Mouse (Mus musculus) small intestine, adult 2 months (tissue): ENCODE measurements at regions not wholly inside any gene's neighbourhood (a gene's known extent, or its start where the extent isn't known, plus 50 kb on each side); places are given as distances from the start of the nearest gene placed in this dataset.

Experiments
- H3K27ac ChIP-seq: fragments of 200-500 bp; 2 replicates; pipeline ENCODE4 v1.5.1; 2012; ENCODE audit warnings: low read depth, low read length, control low read depth, inconsistent platforms; ENCODE audit not compliant: insufficient read depth
- H3K27me3 ChIP-seq: fragments of 200-500 bp; 2 replicates; pipeline ENCODE4 v1.6.1; 2012; ENCODE audit warnings: mild to moderate bottlenecking, moderate library complexity, low read length, inconsistent platforms; ENCODE audit not compliant: control insufficient read depth, insufficient read depth
- H3K36me3 ChIP-seq: fragments of 200-500 bp; 2 replicates; pipeline ENCODE4 v1.6.1; 2012; ENCODE audit warnings: mild to moderate bottlenecking, low read length, control low read depth, inconsistent platforms; ENCODE audit not compliant: control insufficient read depth, insufficient read depth
- H3K4me1 ChIP-seq: fragments of 200-500 bp; 2 replicates; pipeline ENCODE4 v1.6.1; 2012; ENCODE audit warnings: low read length, inconsistent platforms, mixed read lengths; ENCODE audit not compliant: control insufficient read depth, insufficient read depth, insufficient read length
- H3K4me3 ChIP-seq: fragments of 200-500 bp; 2 replicates; pipeline ENCODE4 v1.5.1; 2012; ENCODE audit warnings: low read depth, mild to moderate bottlenecking, control low read depth, inconsistent platforms, low read length, moderate library complexity
- CTCF ChIP-seq: fragments of 200-500 bp; IDR thresholded peaks from 2 replicates; pipeline ENCODE4 v1.5.1; 2012; ENCODE audit warnings: low read depth, mild to moderate bottlenecking, control low read depth, inconsistent platforms, low read length, moderate library complexity, mixed read lengths; ENCODE audit not compliant: insufficient replicate concordance, insufficient read length; ENCODE audit errors: extremely low read depth
- POLR2A ChIP-seq: fragments of 200-500 bp; IDR thresholded peaks from 2 replicates; pipeline ENCODE4 v1.6.1; 2012; ENCODE audit warnings: low read depth, mild to moderate bottlenecking, control low read depth, inconsistent platforms, low read length, moderate library complexity
- WGBS: fragments of 180-500 bp; shearing (Covaris S2); methylation state at CpG from one replicate; pipeline ENCODE4 v1.1.7; 2018; 5-methylcytosine and 5-hydroxymethylcytosine counted together

- WGBS, result 53% methylated on average over 7 of the region's 7 CpGs
- TF ChIP-seq POLR2A (no peak), CTCF (no peak)
- H3K4me1 ChIP-seq, result no peaks in the 10 kb centered on the region
- no peaks in the 10 kb centered on the region for H3K27me3 ChIP-seq
- H3K4me3 ChIP-seq, result no peak overlapping the region
- H3K27ac ChIP-seq, result no peak overlapping the region
- no peaks in the 10 kb centered on the region for H3K36me3 ChIP-seq
Measured at GRCm38 (mm10) chr16:78156138-78156875, 145.0 kb upstream of the Cxadr start.

DNA sequence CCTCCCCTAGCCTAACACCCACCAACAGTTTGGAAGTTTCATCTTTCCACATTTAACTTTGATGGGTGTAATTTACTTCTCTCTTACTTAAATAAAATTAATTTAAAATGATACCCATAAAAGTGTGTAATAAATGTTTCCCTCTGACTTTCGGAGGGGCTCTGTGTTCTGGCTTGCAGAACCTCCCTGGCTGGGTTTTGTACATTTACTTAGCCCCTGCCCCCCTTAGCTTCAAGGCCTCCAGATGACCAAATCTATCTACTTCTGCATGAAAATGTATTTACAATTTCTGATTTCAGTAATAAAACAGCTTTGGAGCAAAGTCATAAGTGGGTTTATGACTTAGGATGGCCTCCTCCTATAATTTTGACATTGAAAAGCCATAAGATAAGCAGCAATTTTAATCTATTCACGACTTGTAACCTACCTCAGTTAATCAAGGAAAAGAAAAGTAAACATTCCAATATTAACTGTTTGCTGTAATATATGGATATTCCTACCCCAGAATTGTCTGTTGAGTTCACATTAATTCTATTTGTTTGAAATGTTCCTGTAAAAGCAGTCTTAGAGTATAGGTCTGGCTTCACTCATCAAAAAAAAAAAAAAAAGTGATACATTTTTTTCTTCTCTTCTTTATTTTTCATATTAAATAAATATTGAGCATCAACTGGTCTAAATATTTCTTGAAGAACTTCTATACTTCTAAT is 147.2 kb upstream of the Cxadr start:
- WGBS, result 28% methylated on average over 2 of the region's 2 CpGs
- no peaks in the 10 kb centered on the region for H3K36me3 ChIP-seq
- H3K4me3 ChIP-seq, result no peak overlapping the region
- TF ChIP-seq POLR2A (no peak), CTCF (no peak)
- H3K4me1 ChIP-seq, result no peaks in the 10 kb centered on the region
- H3K27me3 ChIP-seq, result no peaks in the 10 kb centered on the region
- no peak overlapping the region for H3K27ac ChIP-seq

DNA sequence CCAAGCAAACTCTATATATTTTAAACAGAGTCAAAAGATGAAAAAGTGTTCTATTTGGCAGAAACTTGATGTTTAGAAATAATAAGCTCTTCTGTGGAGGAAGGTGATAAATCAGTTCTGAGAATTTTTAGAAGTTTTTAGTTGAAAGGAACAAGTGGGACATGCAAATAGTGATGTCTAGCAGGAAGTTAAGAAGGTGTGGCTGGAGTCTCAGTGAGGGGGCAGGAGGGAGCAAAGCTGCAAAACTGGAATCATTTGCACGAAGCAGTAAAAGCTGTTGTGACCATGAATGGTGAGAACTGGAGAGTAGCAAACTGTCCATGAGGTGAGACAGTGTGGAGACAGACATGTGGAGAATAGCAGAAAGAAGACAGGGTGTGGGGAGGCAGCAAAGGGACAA is 157.1 kb upstream of the Cxadr start:
- no peaks in the 10 kb centered on the region for H3K36me3 ChIP-seq
- H3K4me1 ChIP-seq, result no peaks in the 10 kb centered on the region
- no peaks in the 10 kb centered on the region for H3K27me3 ChIP-seq
- no peak overlapping the region for H3K4me3 ChIP-seq
- TF ChIP-seq POLR2A (no peak), CTCF (no peak)
- H3K27ac ChIP-seq, result no peak overlapping the region
- WGBS, result 32% methylated on average over 1 of the region's 1 CpGs

GRCm38 (mm10) chr16:78135501-78135900 is 165.8 kb upstream of the Cxadr start:
- TF ChIP-seq POLR2A (no peak), CTCF (no peak)
- no peaks in the 10 kb centered on the region for H3K4me1 ChIP-seq
- 67% methylated on average over 5 of the region's 5 CpGs for WGBS

GRCm38 (mm10) chr16:78134531-78134930 is 166.8 kb upstream of the Cxadr start:
- Histone ChIP-seq H3K36me3 (no peaks in the 10 kb centered on the region), H3K27ac (no peak overlapping the region), H3K27me3 (no peaks in the 10 kb centered on the region), H3K4me3 (no peak overlapping the region), H3K4me1 (no peaks in the 10 kb centered on the region)
- 78% methylated on average over 7 of the region's 7 CpGs for WGBS
- TF ChIP-seq POLR2A, result no peak
- no peak for TF ChIP-seq CTCF

More at GRCm38 (mm10) chr16:78135501-78135900, 165.8 kb upstream of the Cxadr start:
- H3K27ac ChIP-seq, result no peak overlapping the region
- no peaks in the 10 kb centered on the region for H3K27me3 ChIP-seq
- no peaks in the 10 kb centered on the region for H3K36me3 ChIP-seq
- H3K4me3 ChIP-seq, result no peak overlapping the region

DNA sequence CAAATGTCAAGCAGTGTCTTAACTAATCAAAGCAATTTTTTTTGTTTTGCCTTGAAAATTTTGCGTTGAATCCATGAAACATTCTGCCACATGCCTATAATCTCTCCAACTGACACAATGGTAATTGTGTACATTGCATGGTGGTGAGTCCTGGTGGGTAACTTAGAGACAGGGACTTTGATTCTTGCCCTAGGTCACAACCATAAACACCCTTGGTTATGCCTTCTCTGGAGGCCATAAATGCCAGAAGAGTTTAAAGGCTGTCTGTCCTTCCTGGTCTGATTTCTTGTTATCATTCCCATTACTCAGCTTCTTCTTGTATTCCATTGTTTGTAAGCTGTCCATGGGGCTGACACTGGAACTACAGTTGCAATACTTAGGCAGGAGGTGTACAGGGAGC is 179.6 kb upstream of the Cxadr start:
- WGBS, result 38% methylated on average over 1 of the region's 1 CpGs
- Histone ChIP-seq H3K4me3 (no peak overlapping the region), H3K36me3 (no peaks in the 10 kb centered on the region), H3K27ac (no peak overlapping the region), H3K27me3 (no peaks in the 10 kb centered on the region), H3K4me1 (no peaks in the 10 kb centered on the region)
- TF ChIP-seq POLR2A, result no peak
- TF ChIP-seq CTCF, result no peak

DNA sequence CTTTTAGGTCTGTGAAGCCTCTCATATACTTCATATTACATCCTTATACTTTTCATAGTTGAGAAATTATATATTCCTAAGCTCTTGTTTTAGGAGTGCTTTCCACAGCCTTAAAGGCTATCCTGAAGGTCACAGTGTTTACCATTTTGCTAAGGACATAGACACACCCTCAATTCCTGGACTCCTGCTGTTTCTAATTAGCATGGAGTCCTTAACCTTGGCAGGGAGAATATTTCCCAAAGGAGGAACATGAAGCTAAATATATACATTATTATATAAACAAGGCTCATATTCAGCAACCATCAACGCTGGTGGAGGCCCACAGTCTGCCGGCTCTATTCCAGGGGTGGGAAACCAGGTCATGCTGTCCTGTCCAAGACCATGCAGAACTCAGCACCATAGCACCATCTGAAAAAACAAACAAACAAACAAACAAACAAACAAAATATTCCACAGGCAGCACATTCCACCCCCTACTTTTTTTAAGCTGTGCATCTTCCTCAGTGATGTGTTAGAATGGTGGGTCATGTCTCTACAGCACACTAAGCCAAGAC is 180.9 kb upstream of the Cxadr start:
- H3K4me1 ChIP-seq, result no peaks in the 10 kb centered on the region
- no peak overlapping the region for H3K27ac ChIP-seq
- H3K36me3 ChIP-seq, result no peaks in the 10 kb centered on the region
- 73% methylated on average over 2 of the region's 2 CpGs for WGBS
- H3K4me3 ChIP-seq, result no peak overlapping the region
- TF ChIP-seq POLR2A (no peak), CTCF (no peak)
- H3K27me3 ChIP-seq, result no peaks in the 10 kb centered on the region

- Histone ChIP-seq H3K4me3 (no peak overlapping the region), H3K27me3 (no peaks in the 10 kb centered on the region), H3K27ac (no peak overlapping the region), H3K4me1 (no peaks in the 10 kb centered on the region), H3K36me3 (no peaks in the 10 kb centered on the region)
- no peak for TF ChIP-seq POLR2A
- TF ChIP-seq CTCF, result no peak
Measured at GRCm38 (mm10) chr16:78104246-78104645, 197.0 kb upstream of the Cxadr start.
